Mouse (Mus musculus): ENCODE measurements at regions not wholly inside any gene's neighbourhood (a gene's known extent, or its start where the extent isn't known, plus 50 kb on each side); places are given as distances from the start of the nearest gene placed in this dataset.

GRCm38 (mm10) chr2:167878255-167878865 is 53.5 kb upstream of the Ptpn1 start:
- ATAC-seq = no peak

GRCm38 (mm10) chr2:167877254-167877870 is 54.5 kb upstream of the Ptpn1 start:
- no peak for ATAC-seq

GRCm38 (mm10) chr2:167872507-167872906 is 59.4 kb upstream of the Ptpn1 start:
- no peak for ATAC-seq

- no peak for ATAC-seq
Measured at GRCm38 (mm10) chr2:167870153-167870552, 61.7 kb upstream of the Ptpn1 start.

GRCm38 (mm10) chr2:167866751-167867150 is 65.1 kb upstream of the Ptpn1 start:
- no peak for ATAC-seq

DNA sequence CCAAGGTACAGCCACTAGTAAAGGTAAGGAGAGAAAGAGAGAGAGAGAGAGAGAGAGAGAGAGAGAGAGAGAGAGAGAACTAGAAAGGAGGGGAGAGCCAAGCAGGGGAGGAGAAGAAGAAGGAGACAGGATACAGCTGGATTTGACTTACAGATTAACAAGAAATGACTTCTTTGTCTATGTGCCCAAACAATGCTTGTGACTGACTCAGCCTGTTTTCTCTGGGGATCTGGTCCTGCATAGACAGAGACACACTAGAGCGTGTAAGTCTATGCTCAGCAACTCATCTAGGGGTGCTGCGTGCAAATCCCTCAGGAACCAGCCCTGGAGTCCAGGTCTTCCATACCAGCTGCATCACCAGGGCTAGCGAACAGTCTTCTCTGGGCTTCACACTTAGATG is 66.3 kb upstream of the Ptpn1 start:
- no peak for ATAC-seq

DNA sequence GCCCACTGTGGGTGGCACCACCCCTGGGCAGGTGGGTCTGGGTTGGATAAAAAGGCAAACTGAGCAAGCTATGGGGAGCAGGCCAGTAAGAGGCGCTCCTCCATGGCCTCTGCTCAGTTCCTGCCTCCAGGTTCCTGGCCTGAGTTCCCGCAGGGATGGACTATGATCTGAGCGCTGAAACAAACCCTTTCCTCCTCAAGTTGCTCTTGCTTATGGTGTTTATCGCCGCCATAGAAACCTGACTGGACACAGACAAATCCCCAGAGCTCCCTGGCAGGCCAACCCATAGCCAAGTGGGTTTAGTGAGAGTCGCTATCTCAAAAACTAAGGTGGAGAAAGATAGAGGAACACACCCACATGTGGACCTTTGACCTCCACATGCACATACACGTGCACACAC is 67.2 kb upstream of the Ptpn1 start:
- ATAC-seq = no peak

GRCm38 (mm10) chr2:167864228-167864627 is 67.6 kb upstream of the Ptpn1 start:
- no peak for ATAC-seq

DNA sequence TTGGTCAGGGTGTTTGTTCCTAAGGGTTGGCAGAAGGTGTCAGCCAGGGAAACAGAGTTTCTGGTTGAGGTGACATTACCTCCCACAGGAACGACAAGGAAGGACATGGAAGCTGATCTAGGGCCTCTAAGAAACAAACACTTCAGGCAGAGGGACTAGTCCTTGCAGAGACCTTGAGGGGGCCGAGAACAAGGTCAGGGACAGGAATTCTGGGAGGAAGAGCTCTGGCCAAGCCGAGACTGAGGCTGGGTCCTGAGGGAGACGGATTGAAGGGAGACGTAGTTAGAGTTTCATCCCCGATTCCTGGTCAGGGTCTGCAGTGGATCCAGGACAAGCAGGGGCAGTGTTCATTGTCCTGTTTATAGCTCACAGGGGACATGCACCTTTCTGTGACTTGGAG is 68.2 kb upstream of the Ptpn1 start:
- ATAC-seq = no peak

- ATAC-seq = no peak
Measured at GRCm38 (mm10) chr2:167861178-167861520, 70.7 kb upstream of the Ptpn1 start.

- no peak for ATAC-seq
Measured at GRCm38 (mm10) chr2:167860457-167861177, 71.2 kb upstream of the Ptpn1 start.

GRCm38 (mm10) chr2:167859575-167859974 is 72.3 kb upstream of the Ptpn1 start:
- peak; percentile 64 for ATAC-seq

- ATAC-seq = no peak
Measured at GRCm38 (mm10) chr2:167858346-167858745, 73.5 kb upstream of the Ptpn1 start.

DNA sequence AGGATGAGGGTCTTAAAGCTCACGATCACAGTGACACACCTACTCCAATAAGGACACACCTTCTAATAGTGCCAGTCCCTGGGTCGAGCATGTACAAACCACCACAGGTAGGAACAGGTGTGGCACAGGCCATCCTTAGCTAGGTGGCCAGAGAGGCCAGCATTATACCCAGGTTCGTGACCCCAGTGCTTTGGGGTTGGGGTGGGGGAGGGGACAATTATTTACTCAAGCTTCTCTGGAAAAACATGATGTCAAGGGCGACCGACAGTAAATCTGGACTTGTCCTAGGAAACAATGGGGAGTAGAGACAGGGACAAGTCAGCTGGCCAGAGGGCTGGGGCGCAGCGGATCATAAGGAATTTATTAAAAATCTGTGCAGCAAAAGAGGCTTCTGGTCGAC is 73.9 kb upstream of the Ptpn1 start:
- ATAC-seq = no peak

DNA sequence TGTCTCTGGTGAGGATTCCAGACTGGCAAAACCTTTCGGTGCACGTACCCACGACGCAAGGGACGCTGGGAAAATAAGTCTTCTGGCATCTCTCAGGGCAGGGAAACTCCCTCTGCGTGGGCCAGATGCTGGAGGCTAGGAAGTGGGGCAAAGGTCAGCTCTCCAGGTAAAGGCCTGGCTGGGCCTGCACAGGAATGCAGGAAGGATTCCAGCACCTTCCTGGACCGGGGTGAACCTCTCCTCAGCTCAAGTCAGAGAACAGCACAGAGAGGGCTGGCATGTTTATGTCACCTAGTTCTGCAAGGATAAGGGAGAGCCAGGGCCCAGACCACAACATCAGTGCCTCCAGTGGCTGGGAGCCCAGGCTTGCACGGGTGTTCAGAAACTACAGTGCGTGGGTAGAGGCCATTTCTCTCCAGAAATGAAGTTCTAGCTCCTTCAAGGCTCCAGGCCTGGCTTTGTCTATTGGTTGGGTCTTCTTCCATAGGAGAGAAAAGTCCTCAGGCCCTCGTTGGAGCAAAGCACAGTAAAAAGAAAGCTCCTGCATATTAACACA is 74.9 kb upstream of the Ptpn1 start:
- no peak for ATAC-seq

- no peak for ATAC-seq
Measured at GRCm38 (mm10) chr2:167856020-167856419, 75.8 kb upstream of the Ptpn1 start.

DNA sequence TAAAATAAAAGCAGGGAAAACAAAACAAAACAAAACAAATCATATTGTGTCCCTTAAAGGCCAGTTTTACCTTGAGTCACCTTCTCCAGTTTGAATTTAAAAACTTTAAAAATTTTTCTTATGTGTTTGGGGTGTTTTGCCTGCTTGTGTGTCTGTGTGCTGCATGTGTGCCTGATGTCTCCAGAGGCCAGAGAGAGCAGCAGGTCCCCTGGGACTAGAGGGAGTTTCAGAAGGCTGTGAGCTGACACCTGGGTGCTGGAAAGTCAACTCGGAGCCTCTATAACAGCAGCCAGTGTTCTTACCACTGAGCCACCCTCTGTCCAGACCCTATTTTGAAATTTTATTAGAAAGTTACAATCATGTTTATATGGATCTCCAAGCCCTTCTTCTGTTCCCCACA is 77.8 kb upstream of the Ptpn1 start:
- ATAC-seq = no peak

- no peak for ATAC-seq
Measured at GRCm38 (mm10) chr2:167853411-167853821, 78.4 kb upstream of the Ptpn1 start.

GRCm38 (mm10) chr2:167852582-167852981 is 79.3 kb upstream of the Ptpn1 start:
- no peak for ATAC-seq

DNA sequence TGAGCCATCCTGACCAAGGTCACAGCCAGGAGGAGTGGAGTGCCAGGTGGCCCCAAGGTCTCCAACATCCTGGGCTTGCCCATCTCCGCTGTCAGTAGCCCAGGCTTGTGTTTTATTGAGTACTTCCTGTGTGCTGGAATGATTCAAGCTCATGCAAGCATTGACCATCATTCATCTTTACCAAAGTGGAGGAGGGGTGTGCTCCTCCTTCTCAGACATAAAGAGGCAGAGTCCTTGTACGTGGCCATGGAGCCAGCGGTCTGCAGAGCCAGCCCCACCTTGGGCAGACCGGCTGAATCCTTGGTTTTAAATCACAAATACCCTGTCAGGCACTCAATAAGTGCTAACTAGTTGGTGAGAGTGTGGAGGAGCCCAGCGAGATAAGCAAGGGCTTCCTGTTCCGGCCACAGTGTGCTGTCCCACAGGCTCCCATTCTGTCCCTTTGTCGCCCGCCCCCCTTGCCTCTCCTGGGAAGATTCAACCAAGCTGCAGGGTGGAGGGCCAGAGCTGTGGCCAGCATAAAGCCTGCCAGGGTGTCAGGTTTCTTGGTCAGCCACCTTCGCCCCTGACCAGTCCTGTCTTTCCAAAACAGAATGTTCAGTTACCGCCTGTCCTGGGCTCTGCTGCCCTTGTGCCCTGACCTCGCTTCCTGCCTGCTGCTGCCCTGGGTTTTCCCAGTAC is 80.5 kb upstream of the Ptpn1 start:
- no peak for ATAC-seq

DNA sequence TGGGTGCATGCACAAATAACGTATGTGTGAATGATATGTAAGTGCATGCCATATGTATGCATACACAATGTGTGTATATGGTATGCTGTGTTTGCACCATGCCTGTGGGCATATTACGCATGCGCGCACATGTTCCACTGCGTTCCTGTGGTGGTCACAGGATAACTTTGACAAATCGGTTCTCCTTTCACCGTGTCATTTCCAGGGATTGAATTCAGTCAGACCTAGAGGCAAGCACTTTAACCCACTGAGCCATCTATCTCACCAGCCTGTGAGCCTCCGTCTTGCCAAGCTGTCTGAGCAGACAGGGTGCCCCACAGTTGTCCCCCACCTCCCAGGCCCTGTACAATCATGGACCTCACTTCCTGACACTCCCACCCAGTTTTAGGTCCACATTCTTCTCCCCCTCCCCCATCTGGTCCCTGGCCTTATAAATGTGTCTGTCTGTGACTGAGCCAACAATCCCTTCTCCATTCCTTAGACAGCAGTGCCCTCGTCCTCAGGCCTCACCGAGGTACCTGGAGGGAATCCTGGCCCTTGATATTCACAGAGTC is 81.8 kb upstream of the Ptpn1 start:
- no peak for ATAC-seq

DNA sequence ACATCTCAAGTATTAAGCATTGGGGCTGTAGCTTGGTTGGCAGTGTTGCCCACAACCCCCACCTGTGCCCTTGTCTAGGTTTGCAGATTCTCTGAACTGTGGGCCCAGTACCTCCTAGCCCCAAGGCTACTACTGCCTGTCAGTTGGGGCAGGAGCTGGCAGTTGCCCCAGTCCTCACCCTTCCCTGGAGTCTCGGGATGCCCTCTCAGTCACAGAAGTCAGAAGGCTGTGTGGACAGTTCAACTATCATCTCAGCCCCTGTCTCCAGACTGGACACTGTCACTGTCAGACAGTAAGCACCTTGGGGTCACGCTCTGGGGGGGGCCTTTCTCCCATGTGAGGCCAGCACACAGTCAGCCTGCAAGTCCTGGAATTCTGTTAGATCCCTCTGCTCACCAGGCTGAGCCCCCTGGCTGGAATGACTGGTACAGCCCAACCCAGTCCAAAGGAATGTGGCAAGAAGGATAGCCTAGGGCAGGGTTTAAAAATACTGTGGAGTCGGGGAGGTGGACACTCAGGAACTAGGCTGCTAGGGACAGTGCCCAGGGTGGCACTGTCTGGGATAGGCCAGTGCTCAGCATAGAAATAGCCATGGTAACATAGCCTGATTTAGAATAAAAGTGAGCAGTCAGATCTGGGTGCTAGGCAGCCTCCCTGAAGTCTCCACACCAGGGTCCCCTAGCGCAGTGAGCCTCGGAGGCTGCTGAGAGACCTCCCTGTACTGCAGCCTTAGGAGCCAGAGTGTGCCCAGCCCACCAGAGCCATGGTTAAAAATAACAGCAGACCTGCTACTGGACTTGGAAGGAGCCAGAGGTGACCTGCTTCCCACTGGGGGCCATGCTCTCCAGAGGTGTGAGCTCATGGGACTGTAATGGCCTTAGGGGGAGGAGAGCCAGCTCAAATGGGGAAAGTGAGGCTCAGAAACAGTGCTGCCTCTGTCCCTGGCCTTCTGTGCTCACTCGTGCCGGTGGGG is 83.1 kb upstream of the Ptpn1 start:
- ATAC-seq = no peak
